Mouse (Mus musculus): ENCODE measurements at regions not wholly inside any gene's neighbourhood (a gene's known extent, or its start where the extent isn't known, plus 50 kb on each side); places are given as distances from the start of the nearest gene placed in this dataset.

- DNase-seq (ENCODE audit: extremely low read depth, low read depth, low spot score) = no peak
Observed at GRCm38 (mm10) chr4:97132650-97133049, 50.3 kb downstream of the Gm10192 start.

- DNase-seq (ENCODE audit: extremely low read depth, low read depth, low spot score) = no peak
Observed at GRCm38 (mm10) chr4:97127780-97128179, 55.2 kb downstream of the Gm10192 start.

- no peak for DNase-seq (ENCODE audit: extremely low read depth, low read depth, low spot score)
Observed at GRCm38 (mm10) chr4:97123861-97124260, 59.1 kb downstream of the Gm10192 start.

GRCm38 (mm10) chr4:97121952-97122351 lies 61.0 kb downstream of the Gm10192 start:
- no peak for DNase-seq (ENCODE audit: extremely low read depth, low read depth, low spot score)

- DNase-seq (ENCODE audit: extremely low read depth, low read depth, low spot score) = no peak
Observed at GRCm38 (mm10) chr4:97119459-97119858, 63.5 kb downstream of the Gm10192 start.

GRCm38 (mm10) chr4:97117016-97117415 lies 66.0 kb downstream of the Gm10192 start:
- no peak for DNase-seq (ENCODE audit: extremely low read depth, low read depth, low spot score)

- no peak for DNase-seq (ENCODE audit: extremely low read depth, low read depth, low spot score)
Observed at GRCm38 (mm10) chr4:97102752-97103052, 80.3 kb downstream of the Gm10192 start.

- no peak for DNase-seq (ENCODE audit: extremely low read depth, low read depth, low spot score)
Observed at GRCm38 (mm10) chr4:97101911-97102751, 80.8 kb downstream of the Gm10192 start.

- DNase-seq (ENCODE audit: extremely low read depth, low read depth, low spot score) = no peak
Observed at GRCm38 (mm10) chr4:97099721-97100120, 83.2 kb downstream of the Gm10192 start.

GRCm38 (mm10) chr4:97093576-97093975 lies 89.4 kb downstream of the Gm10192 start:
- no peak for DNase-seq (ENCODE audit: extremely low read depth, low read depth, low spot score)

GRCm38 (mm10) chr4:97050735-97051134 lies 132.2 kb downstream of the Gm10192 start:
- no peak for DNase-seq (ENCODE audit: extremely low read depth, low read depth, low spot score)

GRCm38 (mm10) chr4:97049045-97049674 lies 133.8 kb downstream of the Gm10192 start:
- no peak for DNase-seq (ENCODE audit: extremely low read depth, low read depth, low spot score)

GRCm38 (mm10) chr4:97037693-97038348 lies 145.1 kb downstream of the Gm10192 start:
- DNase-seq (ENCODE audit: extremely low read depth, low read depth, low spot score) = no peak

- peak; percentile 25 for DNase-seq (ENCODE audit: extremely low read depth, low read depth, low spot score)
Observed at GRCm38 (mm10) chr4:97028938-97029337, 154.0 kb downstream of the Gm10192 start.

GRCm38 (mm10) chr4:97025446-97026040 lies 157.4 kb downstream of the Gm10192 start:
- DNase-seq (ENCODE audit: extremely low read depth, low read depth, low spot score) = peak; percentile 70

- DNase-seq (ENCODE audit: extremely low read depth, low read depth, low spot score) = no peak
Observed at GRCm38 (mm10) chr4:97001321-97001720, 181.6 kb downstream of the Gm10192 start.

- DNase-seq (ENCODE audit: extremely low read depth, low read depth, low spot score) = no peak
Observed at GRCm38 (mm10) chr4:96980311-96980710, 195.3 kb upstream of the Gm12695 start.

- no peak for DNase-seq (ENCODE audit: extremely low read depth, low read depth, low spot score)
Observed at GRCm38 (mm10) chr4:96979876-96980275, 194.9 kb upstream of the Gm12695 start.

GRCm38 (mm10) chr4:96974935-96975334 lies 189.9 kb upstream of the Gm12695 start:
- no peak for DNase-seq (ENCODE audit: extremely low read depth, low read depth, low spot score)

- no peak for DNase-seq (ENCODE audit: extremely low read depth, low read depth, low spot score)
Observed at GRCm38 (mm10) chr4:96973804-96974203, 188.8 kb upstream of the Gm12695 start.

- no peak for DNase-seq (ENCODE audit: extremely low read depth, low read depth, low spot score)
Observed at GRCm38 (mm10) chr4:96969199-96969598, 184.2 kb upstream of the Gm12695 start.
